Mouse (Mus musculus): Measurements from ENCODE around the gene Atp10b. TPM values are rescaled to one million over a fixed set of nuclear protein-coding genes. Genes with fewer than 3 reads are reported as not detected.

Gene Atp10b
- polyA plus RNA-seq, 1 experiment = 0.31 TPM

- Histone ChIP-seq H3K4me1 (ENCODE audit: control insufficient read depth, insufficient read depth, low read length) (no peaks in the 10 kb centered on the region), H3K4me3 (replicated peaks; ENCODE audit: extremely low read depth, low read depth, low read length) (no peak overlapping the region)
- DNase-seq = no peak
- 82% methylated on average over 8 of the region's 8 CpGs for WGBS
- no peak for TF ChIP-seq CTCF (IDR thresholded peaks at IDR 0.05; ENCODE audit: insufficient read depth, low read length)
- no peak for TF ChIP-seq POLR2A (IDR thresholded peaks at IDR 0.05; ENCODE audit: borderline replicate concordance, extremely low read depth, low read depth, low read length)
These were observed 86.8 kb downstream of the Atp10b start for GRCm38 (mm10) chr11:43236360-43237039.

GRCm38 (mm10) chr11:43239804-43240203 is 90.1 kb downstream of the Atp10b start:
- no peak for TF ChIP-seq POLR2A (IDR thresholded peaks at IDR 0.05; ENCODE audit: borderline replicate concordance, extremely low read depth, low read depth, low read length)
- TF ChIP-seq CTCF (IDR thresholded peaks at IDR 0.05; ENCODE audit: insufficient read depth, low read length) = no peak
- Histone ChIP-seq H3K4me1 (ENCODE audit: control insufficient read depth, insufficient read depth, low read length) (no peaks in the 10 kb centered on the region), H3K4me3 (replicated peaks; ENCODE audit: extremely low read depth, low read depth, low read length) (no peak overlapping the region)
- WGBS = 95% methylated on average over 8 of the region's 8 CpGs
- no peak for DNase-seq

GRCm38 (mm10) chr11:43253034-43253433 is 103.4 kb downstream of the Atp10b start:
- TF ChIP-seq CTCF (IDR thresholded peaks at IDR 0.05; ENCODE audit: insufficient read depth, low read length) = no peak
- TF ChIP-seq POLR2A (IDR thresholded peaks at IDR 0.05; ENCODE audit: borderline replicate concordance, extremely low read depth, low read depth, low read length) = no peak
- Histone ChIP-seq H3K4me3 (replicated peaks; ENCODE audit: extremely low read depth, low read depth, low read length) (no peak overlapping the region), H3K4me1 (ENCODE audit: control insufficient read depth, insufficient read depth, low read length) (no peaks in the 10 kb centered on the region; the same call in 1 of the 2 replicates)
- WGBS = 53% methylated on average over 6 of the region's 6 CpGs
- DNase-seq = no peak

- H3K4me1 ChIP-seq (ENCODE audit: control insufficient read depth, insufficient read depth, low read length) = no peaks in the 10 kb centered on the region; the same call in 1 of the 2 replicates
- DNase-seq = no peak
- 82% methylated on average over 4 of the region's 4 CpGs for WGBS
These were observed 105.6 kb downstream of the Atp10b start for GRCm38 (mm10) chr11:43255262-43255661.

GRCm38 (mm10) chr11:43257291-43257690 is 107.6 kb downstream of the Atp10b start:
- H3K4me1 ChIP-seq (ENCODE audit: control insufficient read depth, insufficient read depth, low read length) = no peaks in the 10 kb centered on the region; the same call in 1 of the 2 replicates
- no peak for DNase-seq
- no peak overlapping the region for H3K4me3 ChIP-seq (replicated peaks; ENCODE audit: extremely low read depth, low read depth, low read length)
- 75% methylated on average over 3 of the region's 3 CpGs for WGBS
- no peak for TF ChIP-seq POLR2A (IDR thresholded peaks at IDR 0.05; ENCODE audit: borderline replicate concordance, extremely low read depth, low read depth, low read length)

More at GRCm38 (mm10) chr11:43255262-43255661, 105.6 kb downstream of the Atp10b start:
- no peak overlapping the region for H3K4me3 ChIP-seq (replicated peaks; ENCODE audit: extremely low read depth, low read depth, low read length)
- TF ChIP-seq POLR2A (IDR thresholded peaks at IDR 0.05; ENCODE audit: borderline replicate concordance, extremely low read depth, low read depth, low read length) (no peak), CTCF (IDR thresholded peaks at IDR 0.05; ENCODE audit: insufficient read depth, low read length) (no peak)

- no peak for DNase-seq
- 35% methylated on average over 7 of the region's 7 CpGs for WGBS
- TF ChIP-seq POLR2A (IDR thresholded peaks at IDR 0.05; ENCODE audit: borderline replicate concordance, extremely low read depth, low read depth, low read length) (no peak), CTCF (IDR thresholded peaks at IDR 0.05; ENCODE audit: insufficient read depth, low read length) (no peak)
- H3K4me3 ChIP-seq (replicated peaks; ENCODE audit: extremely low read depth, low read depth, low read length) = no peak overlapping the region
- H3K4me1 ChIP-seq (ENCODE audit: control insufficient read depth, insufficient read depth, low read length) = no peaks in the 10 kb centered on the region; the same call in 1 of the 2 replicates
These were observed 108.1 kb downstream of the Atp10b start for GRCm38 (mm10) chr11:43257781-43258180.

GRCm38 (mm10) chr11:43263548-43264218 is 114.0 kb downstream of the Atp10b start:
- 45% methylated on average over 3 of the region's 3 CpGs for WGBS
- H3K4me3 ChIP-seq (replicated peaks; ENCODE audit: extremely low read depth, low read depth, low read length) = no peak overlapping the region
- no peaks in the 10 kb centered on the region for H3K4me1 ChIP-seq (ENCODE audit: control insufficient read depth, insufficient read depth, low read length)
- DNase-seq = peak; percentile 21
- TF ChIP-seq CTCF (IDR thresholded peaks at IDR 0.05; ENCODE audit: insufficient read depth, low read length) (peak; percentile 85), POLR2A (IDR thresholded peaks at IDR 0.05; ENCODE audit: borderline replicate concordance, extremely low read depth, low read depth, low read length) (no peak)

- Histone ChIP-seq H3K4me1 (ENCODE audit: control insufficient read depth, insufficient read depth, low read length) (no peaks in the 10 kb centered on the region), H3K4me3 (replicated peaks; ENCODE audit: extremely low read depth, low read depth, low read length) (no peak overlapping the region)
- WGBS = 68% methylated on average over 3 of the region's 3 CpGs
- DNase-seq = no peak
- TF ChIP-seq POLR2A (IDR thresholded peaks at IDR 0.05; ENCODE audit: borderline replicate concordance, extremely low read depth, low read depth, low read length) = no peak
- TF ChIP-seq CTCF (IDR thresholded peaks at IDR 0.05; ENCODE audit: insufficient read depth, low read length) = no peak
These were observed 117.8 kb downstream of the Atp10b start for GRCm38 (mm10) chr11:43267505-43267904.

- Histone ChIP-seq H3K4me3 (replicated peaks; ENCODE audit: extremely low read depth, low read depth, low read length) (no peak overlapping the region), H3K4me1 (ENCODE audit: control insufficient read depth, insufficient read depth, low read length) (no peaks in the 10 kb centered on the region)
- no peak for TF ChIP-seq POLR2A (IDR thresholded peaks at IDR 0.05; ENCODE audit: borderline replicate concordance, extremely low read depth, low read depth, low read length)
- TF ChIP-seq CTCF (IDR thresholded peaks at IDR 0.05; ENCODE audit: insufficient read depth, low read length) = no peak
- DNase-seq = no peak
- whole genome bisulfite sequencing = 84% methylated on average over 6 of the region's 6 CpGs
These were observed 120.0 kb downstream of the Atp10b start for GRCm38 (mm10) chr11:43269503-43270255.

Data from lung, adult 2 months (tissue).